Mouse (Mus musculus): ENCODE data around the gene Dph1. TPM values are rescaled to one million over a fixed set of nuclear protein-coding genes. Genes with fewer than 3 reads are reported as not detected.

Gene Dph1
- polyA plus RNA-seq, 1 experiment from 2014 or later, result 14.0 TPM

DNA sequence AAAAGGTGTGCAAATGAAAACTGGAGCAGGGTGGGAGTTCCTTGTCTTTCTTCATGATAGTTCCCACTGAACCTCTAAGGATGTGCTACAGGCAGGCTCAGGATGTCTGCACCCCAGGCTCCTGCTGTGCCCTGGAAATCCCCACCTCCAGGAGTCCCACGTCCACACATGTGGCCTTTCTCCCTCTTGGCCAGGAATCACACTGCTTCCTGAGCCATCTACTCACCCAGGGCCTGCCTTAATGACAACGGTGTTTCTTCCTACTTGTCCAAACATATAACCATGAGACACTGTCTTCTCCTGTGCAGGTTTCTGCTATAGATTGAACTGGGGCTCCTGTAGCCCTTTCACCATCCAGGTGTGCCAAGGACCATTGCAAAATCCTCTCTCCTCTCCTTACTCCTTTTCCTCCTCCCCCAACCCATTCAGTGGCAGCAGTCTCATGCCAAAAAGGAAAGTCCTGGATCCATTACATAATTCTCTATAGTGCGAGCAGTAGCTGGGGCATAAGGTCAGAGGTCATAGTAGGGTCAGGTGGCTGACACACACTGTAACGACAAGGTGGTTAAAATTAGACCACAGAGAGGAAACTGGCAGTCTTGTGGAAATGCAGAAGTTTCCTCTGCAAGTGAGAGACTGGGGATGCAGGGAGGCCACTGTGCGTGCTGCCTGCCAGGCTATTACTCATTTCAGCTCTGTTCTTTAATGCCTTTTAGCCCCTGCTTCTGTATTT lies 54.2 kb downstream of the Dph1 start:
- H3K4me2 ChIP-seq, result no peak overlapping the region
- WGBS, result 58% methylated on average over 5 of the region's 5 CpGs
- peaks cover 40% of the 10 kb centered on the region for H3K4me1 ChIP-seq (replicated peaks)
- H3K9me3 ChIP-seq, result no peaks in the 10 kb centered on the region
- H3K4me3 ChIP-seq, result no peak overlapping the region
- H3K9ac ChIP-seq, result no peak overlapping the region
- no peaks in the 10 kb centered on the region for H3K27me3 ChIP-seq
- no peak overlapping the region for H3K27ac ChIP-seq (replicated peaks)
- no peak for ATAC-seq (ENCODE audit: low FRiP score, low read depth)
- no peaks in the 10 kb centered on the region for H3K36me3 ChIP-seq

DNA sequence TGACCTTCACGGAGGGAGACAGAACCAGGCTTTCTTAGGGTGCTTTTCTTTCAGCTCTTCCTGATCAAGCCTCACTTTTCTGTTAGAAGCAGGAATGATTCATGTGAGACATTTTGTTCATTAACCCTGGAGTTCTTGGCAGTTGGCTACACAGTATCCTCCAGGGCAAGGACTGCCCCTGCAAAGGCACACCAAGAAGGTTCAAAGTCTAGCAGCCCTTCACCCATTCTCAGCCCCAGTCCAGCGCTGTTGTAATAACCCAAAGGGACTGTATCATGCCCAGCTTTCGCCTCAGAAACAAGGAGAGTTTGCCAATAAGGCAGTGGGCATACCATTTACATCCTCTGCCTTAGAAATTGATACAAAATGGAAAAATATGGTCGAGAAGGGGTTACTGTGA lies 55.7 kb downstream of the Dph1 start:
- Histone ChIP-seq H3K9me3 (no peaks in the 10 kb centered on the region), H3K4me2 (no peak overlapping the region), H3K4me3 (no peak overlapping the region), H3K27ac (replicated peaks) (no peak overlapping the region), H3K27me3 (no peaks in the 10 kb centered on the region), H3K36me3 (no peaks in the 10 kb centered on the region), H3K4me1 (replicated peaks) (peaks cover 42% of the 10 kb centered on the region), H3K9ac (no peak overlapping the region)
- no peak for ATAC-seq (ENCODE audit: low FRiP score, low read depth)
- 96% methylated on average over 4 of the region's 4 CpGs for WGBS

DNA sequence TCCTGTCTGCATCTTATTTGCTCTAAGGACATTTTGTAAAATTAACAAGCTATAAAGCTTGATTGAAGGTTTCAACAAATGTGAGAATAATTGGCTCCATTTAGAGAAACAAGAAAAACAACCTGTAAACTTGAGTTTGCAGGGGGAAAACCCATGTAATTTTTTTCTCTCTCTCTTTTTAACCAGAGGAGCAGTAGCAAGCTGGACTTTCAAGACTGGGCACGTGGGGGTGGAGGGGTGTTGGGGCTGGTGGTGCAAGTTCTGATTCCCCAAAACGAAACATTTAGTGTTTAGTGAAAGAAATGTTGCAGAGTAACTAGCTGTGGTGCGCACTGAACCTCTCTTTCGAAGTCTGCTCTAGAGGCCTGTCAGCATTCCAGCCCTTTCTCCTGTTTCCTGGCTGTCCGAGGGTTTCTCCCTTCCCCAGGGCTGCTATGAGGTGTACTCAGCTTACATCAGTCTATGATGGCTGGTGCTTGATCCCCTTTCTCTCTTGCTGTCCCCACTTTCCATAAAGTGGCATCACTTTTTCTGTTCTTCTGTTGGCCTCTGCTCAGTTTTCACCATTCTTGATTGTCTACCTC lies 56.5 kb downstream of the Dph1 start:
- no peak overlapping the region for H3K9ac ChIP-seq

DNA sequence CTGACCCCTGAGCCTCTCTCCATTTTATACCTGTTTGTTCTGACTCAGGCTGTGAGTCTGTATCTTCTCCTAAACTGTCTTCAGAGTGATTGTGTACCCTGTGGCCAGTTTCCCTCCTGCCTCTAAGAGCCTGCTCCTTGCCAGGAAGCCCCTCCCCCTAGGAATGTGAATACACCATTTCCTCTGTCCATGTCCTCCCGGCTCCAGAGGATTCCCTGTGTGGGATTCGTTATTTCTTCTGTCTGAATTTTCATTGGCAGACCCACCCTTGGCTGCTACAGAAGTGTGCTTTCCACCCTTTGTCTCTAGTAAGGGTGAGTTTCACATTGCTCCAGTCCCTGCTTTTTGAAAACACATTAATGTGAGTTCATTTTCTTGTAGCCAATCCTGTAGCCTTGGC lies 57.1 kb downstream of the Dph1 start:
- 0 out of 2 replicates have a peak overlapping the region, but pooled peaks have one; percentile 1 for H3K4me2 ChIP-seq
- 12% methylated on average over 2 of the region's 2 CpGs for WGBS
- peak overlapping the region; percentile 74 for H3K27ac ChIP-seq (replicated peaks)
- peak; percentile 71 for ATAC-seq (ENCODE audit: low FRiP score, low read depth)
- H3K4me3 ChIP-seq, result no peak overlapping the region
- peaks cover 39% of the 10 kb centered on the region for H3K4me1 ChIP-seq (replicated peaks)
- no peaks in the 10 kb centered on the region for H3K27me3 ChIP-seq
- H3K9ac ChIP-seq, result no peak overlapping the region
- no peaks in the 10 kb centered on the region for H3K9me3 ChIP-seq
- H3K36me3 ChIP-seq, result no peaks in the 10 kb centered on the region

More for the DNA sequence above, 56.5 kb downstream of the Dph1 start:
- no peak overlapping the region for H3K4me2 ChIP-seq
- H3K9me3 ChIP-seq, result no peaks in the 10 kb centered on the region
- ATAC-seq (ENCODE audit: low FRiP score, low read depth), result no peak
- peaks cover 42% of the 10 kb centered on the region for H3K4me1 ChIP-seq (replicated peaks)
- no peaks in the 10 kb centered on the region for H3K27me3 ChIP-seq
- no peak overlapping the region for H3K4me3 ChIP-seq
- peak overlapping the region; percentile 74; the same call in 1 of the 2 replicates for H3K27ac ChIP-seq (replicated peaks)
- no peaks in the 10 kb centered on the region for H3K36me3 ChIP-seq
- WGBS, result 79% methylated on average over 5 of the region's 5 CpGs

GRCm38 (mm10) chr11:75133391-75133790 lies 57.6 kb downstream of the Dph1 start:
- Histone ChIP-seq H3K27me3 (no peaks in the 10 kb centered on the region), H3K9ac (no peak overlapping the region), H3K4me2 (no peak overlapping the region), H3K4me1 (replicated peaks) (peaks cover 37% of the 10 kb centered on the region), H3K36me3 (no peaks in the 10 kb centered on the region), H3K4me3 (no peak overlapping the region), H3K9me3 (no peaks in the 10 kb centered on the region), H3K27ac (replicated peaks) (peak overlapping the region; percentile 74)
- ATAC-seq (ENCODE audit: low FRiP score, low read depth), result no peak
- 89% methylated on average over 5 of the region's 5 CpGs for WGBS

DNA sequence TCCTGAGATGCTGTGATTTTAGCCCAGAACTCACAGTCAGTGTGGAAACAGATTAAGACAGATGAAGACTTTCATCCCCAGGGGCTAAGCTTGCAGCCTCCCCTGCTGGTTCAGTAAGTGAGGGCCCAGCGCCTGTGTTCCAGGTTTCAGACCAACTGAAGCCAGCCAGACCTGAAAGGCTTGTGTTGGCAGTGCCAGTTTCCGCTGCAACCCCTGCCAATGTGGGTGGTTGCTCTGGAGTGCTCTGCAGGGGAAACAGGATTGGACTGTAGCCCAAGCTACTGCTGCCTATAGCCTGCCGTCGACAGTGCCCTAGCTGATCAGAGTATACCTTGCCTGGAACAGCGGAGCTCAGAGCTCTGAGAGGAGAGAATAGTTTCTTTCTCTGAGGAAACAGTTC lies 58.8 kb downstream of the Dph1 start:
- H3K4me1 ChIP-seq (replicated peaks), result peaks cover 37% of the 10 kb centered on the region
- no peak overlapping the region for H3K9ac ChIP-seq
- 67% methylated on average over 5 of the region's 5 CpGs for WGBS
- no peak overlapping the region for H3K27ac ChIP-seq (replicated peaks)
- no peak overlapping the region for H3K4me2 ChIP-seq
- no peaks in the 10 kb centered on the region for H3K9me3 ChIP-seq
- peak; percentile 72; the same call in 1 of the 2 replicates for ATAC-seq (ENCODE audit: low FRiP score, low read depth)
- no peak overlapping the region for H3K4me3 ChIP-seq
- no peaks in the 10 kb centered on the region for H3K27me3 ChIP-seq
- H3K36me3 ChIP-seq, result no peaks in the 10 kb centered on the region

DNA sequence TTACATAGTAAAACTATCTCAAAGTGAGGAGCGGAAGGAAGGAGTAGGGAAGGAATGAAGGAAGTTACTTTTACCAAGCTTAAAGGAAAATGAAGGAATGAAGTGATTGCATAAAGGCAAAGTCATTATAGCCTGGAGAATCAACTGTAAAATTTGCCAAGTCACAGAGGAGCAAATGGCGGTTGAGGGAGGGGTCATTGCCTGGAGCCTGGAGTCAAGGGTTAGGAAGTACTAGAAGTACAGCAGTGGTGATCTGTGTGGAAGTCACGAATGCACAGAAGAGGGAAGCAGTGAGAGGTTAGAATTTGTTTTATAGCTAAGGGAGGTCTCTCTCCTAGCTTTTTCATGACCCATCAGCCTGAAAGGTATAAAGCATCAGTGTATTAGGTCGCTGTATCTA lies 59.7 kb downstream of the Dph1 start:
- no peak for ATAC-seq (ENCODE audit: low FRiP score, low read depth)
- WGBS, result 83% methylated on average over 4 of the region's 4 CpGs
- Histone ChIP-seq H3K27me3 (no peaks in the 10 kb centered on the region), H3K4me2 (no peak overlapping the region), H3K4me3 (no peak overlapping the region), H3K9me3 (no peaks in the 10 kb centered on the region), H3K27ac (replicated peaks) (no peak overlapping the region), H3K9ac (no peak overlapping the region), H3K36me3 (no peaks in the 10 kb centered on the region), H3K4me1 (replicated peaks) (peaks cover 37% of the 10 kb centered on the region)

- Histone ChIP-seq H3K4me2 (no peak overlapping the region), H3K27me3 (no peaks in the 10 kb centered on the region), H3K9me3 (no peaks in the 10 kb centered on the region), H3K36me3 (no peaks in the 10 kb centered on the region), H3K4me1 (replicated peaks) (peaks cover 27% of the 10 kb centered on the region), H3K4me3 (no peak overlapping the region), H3K27ac (replicated peaks) (no peak overlapping the region), H3K9ac (no peak overlapping the region)
- ATAC-seq (ENCODE audit: low FRiP score, low read depth), result no peak
- 97% methylated on average over 6 of the region's 6 CpGs for WGBS
Observed at GRCm38 (mm10) chr11:75129481-75129880, 61.6 kb downstream of the Dph1 start.

MicroRNAs within 50 kb of the gene (microRNA counts, 519-probe panel; counts per million panel counts)
- microRNA mmu-miR-132, result 3,711 counts per million, percentile 77 among the panel's probes with 10 or more counts
- not detected for microRNA mmu-miR-212

Small RNAs within 50 kb of the gene (microRNA-seq; reads per million reads assigned to microRNA genes)
- gene Mir132, result 1,170 reads per million, percentile 79 among the genes with 10 or more reads in this experiment
- 50.8 reads per million, percentile 42 among the genes with 10 or more reads in this experiment for gene Mir212

Other genes with a start within 250 kb of the Dph1 start
- gene Hic1, start 21.7 kb downstream of the Dph1 start, polyA plus RNA-seq (2015; fragmentation: Nextera tagmentation; extraction: Ambion mirVana), result 4.2 and 4.8 TPM in 2 replicates
- 14.3 and 14.8 TPM in 2 replicates for gene Ovca2, start 12.4 kb downstream of the Dph1 start, polyA plus RNA-seq (2015; fragmentation: Nextera tagmentation; extraction: Ambion mirVana)
- gene Rtn4rl1, start 2.5 kb upstream of the Dph1 start, polyA plus RNA-seq (2015; fragmentation: Nextera tagmentation; extraction: Ambion mirVana), result 11.7 and 12.6 TPM in 2 replicates
- gene Rpa1, start 157.1 kb upstream of the Dph1 start, polyA plus RNA-seq (2015; fragmentation: Nextera tagmentation; extraction: Ambion mirVana), result 54.4 and 61.4 TPM in 2 replicates
- gene Smyd4, start 157.2 kb upstream of the Dph1 start, polyA plus RNA-seq (2015; fragmentation: Nextera tagmentation; extraction: Ambion mirVana), result 15.6 and 16.8 TPM in 2 replicates
- gene Serpinf1, start 231.5 kb upstream of the Dph1 start, polyA plus RNA-seq (2015; fragmentation: Nextera tagmentation; extraction: Ambion mirVana), result 42.6 and 44.6 TPM in 2 replicates
- gene Serpinf2, start 248.3 kb upstream of the Dph1 start, polyA plus RNA-seq (2015; fragmentation: Nextera tagmentation; extraction: Ambion mirVana), result 0.26 TPM in 1 of 2 replicates, not detected in the other

Data from hindbrain, embryonic 15.5 days (tissue).